Mouse (Mus musculus): ENCODE results near the gene Gtpbp6. TPM values are rescaled to one million over a fixed set of nuclear protein-coding genes. Genes with fewer than 3 reads are reported as not detected.

The Gtpbp6 gene
- polyA plus RNA-seq, 1 experiment from 2014 or later = 34.8 TPM

DNA sequence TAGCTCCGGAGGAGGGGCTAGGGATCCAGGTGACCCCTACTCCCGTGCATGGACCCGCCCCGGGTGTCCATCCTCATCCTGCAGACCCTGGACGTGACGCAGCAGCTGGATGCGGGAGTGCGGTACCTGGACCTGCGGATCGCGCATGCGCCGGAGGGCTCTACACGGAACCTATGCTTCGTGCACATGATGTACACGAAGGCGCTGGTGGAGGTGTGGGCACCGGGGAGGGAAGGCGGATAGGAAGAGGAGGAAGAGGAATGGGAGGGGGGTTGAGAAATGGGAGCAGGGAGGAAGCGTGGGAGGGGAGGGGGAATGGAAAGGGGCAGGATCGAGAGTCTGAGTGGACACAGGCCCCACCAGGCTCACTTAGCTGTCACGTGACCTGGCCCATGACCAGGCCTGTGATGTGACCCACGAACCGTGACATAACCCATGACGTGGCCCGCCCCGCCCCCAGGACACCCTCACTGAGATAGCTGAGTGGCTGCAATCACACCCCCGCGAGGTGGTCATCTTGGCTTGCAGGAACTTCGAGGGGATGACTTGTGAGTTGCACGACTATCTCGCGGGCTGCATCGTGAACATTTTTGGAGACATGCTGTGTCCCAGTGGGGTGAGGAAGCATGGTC is 6.2 kb downstream of the Gtpbp6 start:
- Histone ChIP-seq H3K9me3 (ENCODE audit: control insufficient read depth, low read length) (peaks cover 7% of the 10 kb centered on the region; the same call in 1 of the 2 replicates), H3K4me1 (replicated peaks; ENCODE audit: control insufficient read depth, insufficient read depth, low read length) (peaks cover 26% of the 10 kb centered on the region), H3K36me3 (ENCODE audit: control insufficient read depth, insufficient read depth, low read length) (peaks cover 37% of the 10 kb centered on the region), H3K9ac (ENCODE audit: low read length) (peak overlapping the region; percentile 46), H3K4me3 (ENCODE audit: low read length) (peak overlapping the region; percentile 44), H3K4me2 (ENCODE audit: low read depth, low read length) (peak overlapping the region; percentile 62), H3K27ac (ENCODE audit: low read length) (no peak overlapping the region), H3K27me3 (ENCODE audit: control insufficient read depth, insufficient read depth, low read depth, low read length) (no peaks in the 10 kb centered on the region)
- ATAC-seq (ENCODE audit: low read depth) = peak; percentile 12; the same call in 1 of the 2 replicates
- WGBS = 11% methylated on average over 34 of the region's 34 CpGs

DNA sequence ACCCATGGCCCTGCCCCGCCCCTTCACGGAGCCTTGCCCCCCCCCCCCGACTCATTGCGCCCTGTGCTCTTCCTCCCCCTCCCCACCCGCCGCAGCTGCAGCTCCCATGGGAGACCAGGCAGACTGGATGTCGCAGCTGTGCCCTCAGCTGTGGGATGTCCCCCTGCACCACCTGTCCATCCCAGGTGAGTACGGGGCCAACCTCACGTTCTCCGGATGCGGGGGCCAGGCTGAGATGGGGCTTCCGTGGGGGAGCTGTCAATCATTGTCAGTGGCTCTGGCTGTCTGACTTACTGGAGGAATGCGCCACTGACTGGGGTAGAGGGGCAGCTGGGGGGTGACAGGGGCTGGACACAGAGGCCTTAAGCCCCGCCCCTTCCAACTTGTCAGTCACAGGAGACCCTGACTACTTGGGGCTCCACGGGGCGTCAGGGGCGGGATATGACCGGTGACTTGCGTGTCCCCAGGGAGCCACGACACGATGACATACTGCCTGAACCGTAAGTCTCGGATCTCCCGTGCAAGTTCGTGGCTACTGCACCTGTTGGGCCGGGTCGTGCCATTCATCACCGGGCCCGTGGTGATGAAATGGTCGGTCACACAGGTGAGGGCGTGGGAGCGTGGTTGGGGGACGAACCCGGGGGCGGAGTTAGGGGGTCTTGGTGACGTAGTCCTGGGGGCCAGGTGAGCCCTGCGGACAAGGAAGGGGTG is 6.9 kb downstream of the Gtpbp6 start:
- H3K27ac ChIP-seq (ENCODE audit: low read length) = no peak overlapping the region
- H3K4me2 ChIP-seq (ENCODE audit: low read depth, low read length) = peak overlapping the region; percentile 62
- peaks cover 19% of the 10 kb centered on the region for H3K4me1 ChIP-seq (replicated peaks; ENCODE audit: control insufficient read depth, insufficient read depth, low read length)
- ATAC-seq (ENCODE audit: low read depth) = peak; percentile 6; the same call in 1 of the 2 replicates
- peaks cover 7% of the 10 kb centered on the region; the same call in 1 of the 2 replicates for H3K9me3 ChIP-seq (ENCODE audit: control insufficient read depth, low read length)
- WGBS = 1% methylated on average over 33 of the region's 37 CpGs
- H3K9ac ChIP-seq (ENCODE audit: low read length) = peak overlapping the region; percentile 46
- peaks cover 33% of the 10 kb centered on the region for H3K36me3 ChIP-seq (ENCODE audit: control insufficient read depth, insufficient read depth, low read length)
- no peaks in the 10 kb centered on the region for H3K27me3 ChIP-seq (ENCODE audit: control insufficient read depth, insufficient read depth, low read depth, low read length)
- H3K4me3 ChIP-seq (ENCODE audit: low read length) = peak overlapping the region; percentile 44

DNA sequence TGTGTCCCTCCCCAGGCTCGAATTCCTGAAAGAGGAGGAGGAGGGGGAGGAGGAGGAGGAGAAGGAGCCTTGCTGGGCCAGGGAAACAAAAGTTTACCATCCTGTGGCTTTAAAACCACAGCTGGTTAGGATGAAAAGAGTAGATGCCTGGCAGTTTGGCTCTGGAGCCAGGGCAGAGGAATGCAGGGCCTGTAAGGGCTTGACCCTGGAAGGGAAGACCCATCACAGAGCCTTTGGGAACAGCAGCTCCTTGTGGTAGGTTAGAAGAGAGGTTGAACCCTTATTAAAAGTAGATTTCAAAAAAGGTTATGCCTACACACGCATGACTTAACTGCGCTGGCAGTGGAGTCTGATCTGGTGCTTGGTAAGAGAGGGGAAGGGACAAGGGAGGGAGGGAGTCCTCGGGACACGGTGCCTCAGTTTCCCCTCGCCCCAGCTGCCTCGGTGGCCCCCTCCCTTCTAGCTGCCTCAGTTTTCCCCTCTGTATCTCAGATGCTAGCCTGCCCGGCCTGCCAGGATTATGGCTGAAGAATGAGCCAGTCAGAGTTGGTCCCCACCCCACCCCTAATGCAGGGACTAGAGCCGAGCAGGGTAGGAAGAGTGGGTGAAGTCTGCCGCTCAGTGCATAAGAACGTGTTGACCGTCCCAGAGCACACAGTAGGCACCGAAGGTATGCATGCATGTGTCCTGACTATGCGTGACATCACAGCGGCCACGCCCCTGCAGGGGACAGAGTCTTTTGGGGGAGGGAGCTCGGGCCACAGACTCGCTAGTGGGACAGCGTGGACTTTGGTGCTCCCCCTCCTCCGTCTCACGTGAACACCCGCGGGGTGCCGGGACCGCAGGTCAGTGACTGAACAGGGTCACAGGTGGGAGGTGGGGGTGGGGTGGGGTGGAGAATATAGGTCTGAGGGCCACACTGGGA is 8.1 kb downstream of the Gtpbp6 start, which contains the start of gene Plcxd1:
Gene Plcxd1 (plus strand): TSS at position 314 of the 925 bp plus-strand sequence.
- H3K9ac ChIP-seq (ENCODE audit: low read length) = peak within 1 kb of the TSS; percentile 46
- 8% methylated on average over 25 of the region's 25 CpGs for WGBS
- ATAC-seq (ENCODE audit: low read depth) = 0 out of 2 replicates have a peak, but pooled peaks have one; percentile 8
- peaks cover 4% of the 10 kb centered on the region; the same call in 1 of the 2 replicates for H3K9me3 ChIP-seq (ENCODE audit: control insufficient read depth, low read length)
- peak within 1 kb of the TSS; percentile 87 for H3K27ac ChIP-seq (ENCODE audit: low read length)
- no peaks in the 10 kb centered on the region for H3K27me3 ChIP-seq (ENCODE audit: control insufficient read depth, insufficient read depth, low read depth, low read length)
- peak within 1 kb of the TSS; percentile 62 for H3K4me2 ChIP-seq (ENCODE audit: low read depth, low read length)
- H3K36me3 ChIP-seq (ENCODE audit: control insufficient read depth, insufficient read depth, low read length) = peaks cover 22% of the 10 kb centered on the region
- peak within 1 kb of the TSS; percentile 44 for H3K4me3 ChIP-seq (ENCODE audit: low read length)
- peaks cover 19% of the 10 kb centered on the region for H3K4me1 ChIP-seq (replicated peaks; ENCODE audit: control insufficient read depth, insufficient read depth, low read length)

DNA sequence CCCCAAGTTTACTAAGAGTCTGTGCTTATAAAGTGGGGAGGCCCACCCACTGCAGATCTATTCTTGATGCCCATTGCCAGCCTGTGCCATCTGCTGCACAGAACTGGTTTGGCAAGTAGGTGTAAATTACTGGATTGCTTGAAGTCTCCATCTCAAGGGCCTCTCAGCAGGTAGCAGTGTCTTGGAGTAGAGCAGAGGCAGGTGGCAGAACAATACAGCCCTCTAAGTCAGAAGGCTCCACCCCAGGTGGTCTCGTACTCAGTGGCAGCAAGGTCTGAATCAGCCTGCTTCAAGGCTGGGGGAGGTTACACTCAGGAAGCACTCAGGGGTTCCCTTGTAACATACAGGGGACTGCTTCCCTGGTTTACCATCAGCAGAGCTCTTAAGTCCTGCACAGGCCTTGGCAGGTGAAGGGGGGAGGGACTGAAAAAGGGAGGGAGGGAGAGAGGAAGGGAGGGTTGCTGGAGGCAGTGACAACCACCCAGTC is 9.0 kb downstream of the Gtpbp6 start:
- H3K36me3 ChIP-seq (ENCODE audit: control insufficient read depth, insufficient read depth, low read length) = peaks cover 14% of the 10 kb centered on the region
- 48% methylated on average over 1 of the region's 1 CpGs for WGBS
- ATAC-seq (ENCODE audit: low read depth) = peak; percentile 71
- H3K9me3 ChIP-seq (ENCODE audit: control insufficient read depth, low read length) = no peaks in the 10 kb centered on the region
- no peaks in the 10 kb centered on the region for H3K27me3 ChIP-seq (ENCODE audit: control insufficient read depth, insufficient read depth, low read depth, low read length)
- peaks cover 21% of the 10 kb centered on the region for H3K4me1 ChIP-seq (replicated peaks; ENCODE audit: control insufficient read depth, insufficient read depth, low read length)
- H3K4me3 ChIP-seq (ENCODE audit: low read length) = no peak overlapping the region
- no peak overlapping the region for H3K9ac ChIP-seq (ENCODE audit: low read length)
- H3K4me2 ChIP-seq (ENCODE audit: low read depth, low read length) = no peak overlapping the region
- H3K27ac ChIP-seq (ENCODE audit: low read length) = peak overlapping the region; percentile 87

DNA sequence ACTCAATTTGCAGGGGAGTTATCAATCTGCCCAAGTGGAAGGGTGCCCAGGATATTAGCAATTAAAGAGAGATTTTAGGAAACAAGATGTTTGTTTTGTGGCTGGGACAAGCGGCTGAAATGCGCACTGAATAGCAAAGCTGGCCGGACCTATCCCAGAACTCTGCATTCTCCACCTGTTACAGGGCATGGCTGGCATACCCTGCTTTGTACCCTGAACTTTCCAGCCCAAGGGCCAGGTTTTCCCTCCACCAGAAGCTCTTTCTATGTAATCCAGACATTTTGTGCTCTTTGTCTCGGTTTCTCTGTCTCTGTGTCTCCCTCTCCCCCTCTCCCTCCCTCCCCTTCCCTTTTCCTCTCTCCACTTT is 13.2 kb downstream of the Gtpbp6 start:
- Histone ChIP-seq H3K4me2 (ENCODE audit: low read depth, low read length) (peak overlapping the region; percentile 69), H3K9me3 (ENCODE audit: control insufficient read depth, low read length) (no peaks in the 10 kb centered on the region), H3K4me3 (ENCODE audit: low read length) (peak overlapping the region; percentile 54), H3K36me3 (ENCODE audit: control insufficient read depth, insufficient read depth, low read length) (no peaks in the 10 kb centered on the region), H3K27ac (ENCODE audit: low read length) (peak overlapping the region; percentile 87), H3K4me1 (replicated peaks; ENCODE audit: control insufficient read depth, insufficient read depth, low read length) (peaks cover 3% of the 10 kb centered on the region; the same call in 1 of the 2 replicates), H3K9ac (ENCODE audit: low read length) (peak overlapping the region; percentile 54), H3K27me3 (ENCODE audit: control insufficient read depth, insufficient read depth, low read depth, low read length) (no peaks in the 10 kb centered on the region)
- WGBS = 5% methylated on average over 4 of the region's 4 CpGs
- ATAC-seq (ENCODE audit: low read depth) = no peak

DNA sequence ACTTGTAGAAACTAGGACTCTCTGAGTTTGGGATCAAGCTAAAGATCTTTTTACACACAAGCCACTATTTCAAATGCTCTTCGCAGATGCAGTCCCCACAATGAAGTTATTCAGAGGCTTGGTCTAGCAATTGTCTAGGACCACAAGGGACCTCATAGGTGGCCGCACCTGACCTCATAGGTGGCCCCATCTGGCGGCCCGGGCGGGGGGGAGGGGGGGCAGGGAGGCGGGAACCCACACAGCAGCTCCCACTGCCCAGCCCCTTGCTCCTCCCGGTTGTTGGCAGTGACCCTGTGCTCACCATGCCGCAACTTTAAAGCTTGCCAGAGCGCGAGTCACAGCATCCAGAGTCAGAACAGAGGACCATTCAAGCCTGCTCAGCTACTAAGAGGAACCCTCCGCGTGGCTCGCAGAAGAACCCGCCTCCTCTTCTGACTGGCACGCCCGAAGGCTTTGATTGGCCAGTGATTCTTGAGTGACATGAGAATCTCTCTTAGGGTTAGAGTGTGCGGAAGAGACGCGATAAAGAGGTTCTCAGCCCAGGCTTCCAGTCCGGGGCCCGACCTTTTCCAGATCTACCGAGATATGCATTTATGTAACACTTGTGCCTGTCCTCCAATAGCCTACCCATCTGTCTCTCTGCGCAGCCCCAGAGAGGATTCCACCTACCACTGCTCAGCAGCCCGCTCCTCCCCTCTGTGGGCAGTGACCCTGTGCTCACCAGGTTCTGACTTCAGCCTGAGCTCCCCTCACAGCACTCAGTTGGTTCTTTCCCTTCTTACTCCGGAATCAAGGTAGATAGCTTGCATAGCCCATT is 13.8 kb downstream of the Gtpbp6 start, which contains the start of gene Gm35315:
Gene Gm35315 (minus strand): TSS at position 391 of the 817 bp plus-strand sequence.
- H3K4me2 ChIP-seq (ENCODE audit: low read depth, low read length) = peak within 1 kb of the TSS; percentile 69
- under 1% methylated on average over 25 of the region's 25 CpGs for WGBS
- peak; percentile 94 for ATAC-seq (ENCODE audit: low read depth)

DNA sequence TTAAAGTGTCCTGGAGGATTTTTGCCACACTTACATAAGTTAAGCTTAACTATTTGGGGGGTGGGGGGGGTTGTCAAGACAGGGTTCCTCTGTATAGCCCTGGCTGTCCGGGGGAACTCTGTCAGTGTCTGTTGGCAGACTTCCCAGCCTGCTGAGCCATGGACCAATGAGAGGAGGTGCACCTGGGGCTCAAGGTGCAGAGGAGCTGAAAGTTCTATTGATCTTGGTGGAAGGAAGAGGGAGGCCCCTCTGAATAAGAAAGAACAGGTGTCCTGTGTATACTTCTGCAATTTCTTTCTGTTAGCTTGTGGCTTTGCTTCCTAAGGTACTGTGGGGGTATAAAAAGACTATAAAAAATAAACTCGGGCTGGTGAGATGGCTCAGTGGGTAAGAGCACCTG is 16.5 kb downstream of the Gtpbp6 start:
- no peak for ATAC-seq (ENCODE audit: low read depth)
- no peak overlapping the region for H3K9ac ChIP-seq (ENCODE audit: low read length)
- no peaks in the 10 kb centered on the region for H3K36me3 ChIP-seq (ENCODE audit: control insufficient read depth, insufficient read depth, low read length)
- H3K4me3 ChIP-seq (ENCODE audit: low read length) = no peak overlapping the region
- no peak overlapping the region for H3K27ac ChIP-seq (ENCODE audit: low read length)
- no peaks in the 10 kb centered on the region for H3K27me3 ChIP-seq (ENCODE audit: control insufficient read depth, insufficient read depth, low read depth, low read length)
- H3K4me2 ChIP-seq (ENCODE audit: low read depth, low read length) = no peak overlapping the region
- no peaks in the 10 kb centered on the region for H3K9me3 ChIP-seq (ENCODE audit: control insufficient read depth, low read length)
- H3K4me1 ChIP-seq (replicated peaks; ENCODE audit: control insufficient read depth, insufficient read depth, low read length) = peaks cover 3% of the 10 kb centered on the region; the same call in 1 of the 2 replicates
- 36% methylated on average over 2 of the region's 2 CpGs for WGBS

More for the DNA sequence above, 13.8 kb downstream of the Gtpbp6 start, which contains the start of gene Gm35315:
- H3K4me1 ChIP-seq (replicated peaks; ENCODE audit: control insufficient read depth, insufficient read depth, low read length) = peaks cover 3% of the 10 kb centered on the region; the same call in 1 of the 2 replicates
- H3K36me3 ChIP-seq (ENCODE audit: control insufficient read depth, insufficient read depth, low read length) = no peaks in the 10 kb centered on the region
- H3K4me3 ChIP-seq (ENCODE audit: low read length) = peak within 1 kb of the TSS; percentile 54
- H3K27me3 ChIP-seq (ENCODE audit: control insufficient read depth, insufficient read depth, low read depth, low read length) = no peaks in the 10 kb centered on the region
- peak within 1 kb of the TSS; percentile 54 for H3K9ac ChIP-seq (ENCODE audit: low read length)
- H3K9me3 ChIP-seq (ENCODE audit: control insufficient read depth, low read length) = no peaks in the 10 kb centered on the region
- H3K27ac ChIP-seq (ENCODE audit: low read length) = peak within 1 kb of the TSS; percentile 87

DNA sequence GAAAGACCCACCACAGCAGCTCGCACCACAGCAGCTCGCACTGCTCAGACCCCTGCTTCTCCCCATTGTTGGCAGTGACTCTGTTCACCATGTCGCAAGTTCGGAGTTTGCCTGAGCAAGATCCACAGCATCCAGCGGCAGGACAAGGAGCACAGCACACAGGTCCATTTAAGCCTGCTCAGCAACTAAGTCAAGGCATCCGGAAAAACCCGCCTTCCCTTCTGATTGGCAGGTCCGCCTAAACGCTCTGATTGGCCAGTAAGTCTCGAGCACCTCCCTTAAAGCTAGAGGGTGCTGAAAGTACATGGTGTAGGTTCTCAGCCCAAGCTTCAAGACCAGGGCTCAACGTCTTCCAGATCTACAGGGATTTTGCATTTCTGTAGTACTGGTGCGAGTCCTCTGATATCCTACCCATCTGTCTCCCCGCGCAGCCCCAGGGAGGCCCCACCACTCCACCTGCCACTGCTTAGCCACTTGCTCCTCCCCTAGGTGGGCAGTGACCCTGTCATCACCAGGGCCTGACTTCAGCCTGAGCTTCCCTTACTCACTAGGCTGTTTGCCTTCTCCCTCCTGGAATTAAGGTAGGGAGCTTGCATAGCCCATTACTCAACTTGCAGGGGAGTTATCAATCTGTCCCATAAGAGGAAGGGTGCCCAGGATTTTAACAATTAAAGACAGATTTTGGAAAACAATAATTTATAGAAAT is 21.7 kb downstream of the Gtpbp6 start:
- 30% methylated on average over 14 of the region's 14 CpGs for WGBS
- Histone ChIP-seq H3K9ac (ENCODE audit: low read length) (no peak overlapping the region), H3K4me3 (ENCODE audit: low read length) (no peak overlapping the region), H3K27me3 (ENCODE audit: control insufficient read depth, insufficient read depth, low read depth, low read length) (no peaks in the 10 kb centered on the region), H3K36me3 (ENCODE audit: control insufficient read depth, insufficient read depth, low read length) (no peaks in the 10 kb centered on the region), H3K4me2 (ENCODE audit: low read depth, low read length) (no peak overlapping the region), H3K27ac (ENCODE audit: low read length) (no peak overlapping the region), H3K9me3 (ENCODE audit: control insufficient read depth, low read length) (no peaks in the 10 kb centered on the region), H3K4me1 (replicated peaks; ENCODE audit: control insufficient read depth, insufficient read depth, low read length) (no peaks in the 10 kb centered on the region)
- ATAC-seq (ENCODE audit: low read depth) = no peak

All from lung, embryonic 16.5 days (tissue).